In genomic region chr8:45973988-45974505, GRCm38 (mm10) we compare ENCODE assay signal across 8 mouse cellular contexts. TPM values are rescaled to one million over a fixed set of nuclear protein-coding genes. Genes with fewer than 3 reads are reported as not detected.
A peak's percentile ranks its signal among the peaks of the same experiment; 100 is the strongest.
DNase-seq lines count a peak whose midpoint lies in the region; ATAC-seq and TF ChIP-seq lines count a peak whose summit lies in the region.

No protein-coding gene starts in this region.

- peaks cover 6% of the 10 kb centered on the region; the same call in 1 of the 2 replicates for H3K4me1 ChIP-seq in liver, embryonic 11.5 days (replicated peaks; ENCODE audit: control insufficient read depth, insufficient read depth, low read length)
- peaks cover 9% of the 10 kb centered on the region for H3K4me1 ChIP-seq in liver, postnatal 0 days (ENCODE audit: insufficient read depth)
- peaks cover 12% of the 10 kb centered on the region for H3K4me1 ChIP-seq in embryonic facial prominence, embryonic 12.5 days
- peaks cover 14% of the 10 kb centered on the region for H3K4me1 ChIP-seq in hindbrain, embryonic 14.5 days (replicated peaks; ENCODE audit: control insufficient read depth, insufficient read depth, low read length)

- peak overlapping the region; percentile 85 for H3K4me2 ChIP-seq in liver, embryonic 11.5 days
- H3K4me2 ChIP-seq in liver, postnatal 0 days (ENCODE audit: low read depth, low read length) = no peak overlapping the region; the same call in 1 of the 2 replicates
- peak overlapping the region; percentile 53 for H3K4me2 ChIP-seq in embryonic facial prominence, embryonic 12.5 days (replicated peaks)
- H3K4me2 ChIP-seq in hindbrain, embryonic 14.5 days (replicated peaks) = peak overlapping the region; percentile 66
- H3K4me2 ChIP-seq in myocyte (ENCODE audit: low read depth) = peak overlapping the region; percentile 99

- ATAC-seq in liver, embryonic 11.5 days (replicated peaks; ENCODE audit: low FRiP score) = no peak
- ATAC-seq in liver, postnatal 0 days = no peak
- ATAC-seq in embryonic facial prominence, embryonic 12.5 days (ENCODE audit: insufficient number of reproducible peaks, insufficient read depth, low FRiP score, low TSS enrichment) = no peak
- no peak for ATAC-seq in hindbrain, embryonic 14.5 days (ENCODE audit: low FRiP score)

- no peak overlapping the region for H3ac ChIP-seq in myocyte (ENCODE audit: control insufficient read depth, insufficient read length)

- no peak overlapping the region for H3K27ac ChIP-seq in liver, embryonic 11.5 days (ENCODE audit: low read depth, low read length)
- H3K27ac ChIP-seq in liver, postnatal 0 days (ENCODE audit: low read depth) = no peak overlapping the region
- no peak overlapping the region for H3K27ac ChIP-seq in embryonic facial prominence, embryonic 12.5 days
- no peak overlapping the region for H3K27ac ChIP-seq in hindbrain, embryonic 14.5 days

- no peak for TF ChIP-seq CTCF in liver, postnatal 0 days (IDR thresholded peaks at IDR 0.05; ENCODE audit: low read depth)

- peak overlapping the region; percentile 74; the same call in 1 of the 2 replicates for H3K4me3 ChIP-seq in liver, embryonic 11.5 days (ENCODE audit: low read depth, low read length)
- H3K4me3 ChIP-seq in liver, postnatal 0 days (ENCODE audit: low read depth, low read length) = no peak overlapping the region
- H3K4me3 ChIP-seq in embryonic facial prominence, embryonic 12.5 days = no peak overlapping the region
- H3K4me3 ChIP-seq in hindbrain, embryonic 14.5 days (replicated peaks; ENCODE audit: low read length) = no peak overlapping the region
- H3K4me3 ChIP-seq in myocyte = peak overlapping the region; percentile 71

- WGBS in liver, embryonic 11.5 days = 77% methylated on average over 8 of the region's 8 CpGs
- WGBS in liver, postnatal 0 days (ENCODE audit: insufficient replicate concordance) = 76% methylated on average over 8 of the region's 8 CpGs
- 85% methylated on average over 8 of the region's 8 CpGs for WGBS in embryonic facial prominence, embryonic 12.5 days
- WGBS in hindbrain, embryonic 14.5 days = 78% methylated on average over 8 of the region's 8 CpGs

- H3K79me2 ChIP-seq in myocyte (ENCODE audit: control insufficient read depth, insufficient read depth) = peaks cover 16% of the 10 kb centered on the region

- no peaks in the 10 kb centered on the region for H3K27me3 ChIP-seq in liver, embryonic 11.5 days (replicated peaks; ENCODE audit: control insufficient read depth, insufficient read depth, low read length)
- H3K27me3 ChIP-seq in liver, postnatal 0 days (ENCODE audit: insufficient read depth, low read length) = no peaks in the 10 kb centered on the region
- no peaks in the 10 kb centered on the region for H3K27me3 ChIP-seq in embryonic facial prominence, embryonic 12.5 days
- H3K27me3 ChIP-seq in hindbrain, embryonic 14.5 days (ENCODE audit: control insufficient read depth, insufficient read depth, low read length) = no peaks in the 10 kb centered on the region
- no peaks in the 10 kb centered on the region for H3K27me3 ChIP-seq in myocyte (ENCODE audit: control insufficient read depth, insufficient read depth, insufficient read length)

- TF ChIP-seq POLR2A in myocyte (IDR thresholded peaks at IDR 0.05; ENCODE audit: insufficient read length, low read depth) = no peak

- peak overlapping the region; percentile 78; the same call in 1 of the 2 replicates for H3K9ac ChIP-seq in liver, embryonic 11.5 days (ENCODE audit: low read depth, low read length)
- H3K9ac ChIP-seq in liver, postnatal 0 days (replicated peaks) = no peak overlapping the region
- 0 out of 2 replicates have a peak overlapping the region, but pooled peaks have one; percentile 58 for H3K9ac ChIP-seq in embryonic facial prominence, embryonic 12.5 days
- no peak overlapping the region for H3K9ac ChIP-seq in hindbrain, embryonic 14.5 days

- no peaks in the 10 kb centered on the region for H3K9me3 ChIP-seq in liver, embryonic 11.5 days (ENCODE audit: control insufficient read depth, low read length)
- no peaks in the 10 kb centered on the region for H3K9me3 ChIP-seq in liver, postnatal 0 days (ENCODE audit: low read length)
- H3K9me3 ChIP-seq in embryonic facial prominence, embryonic 12.5 days = peaks cover 4% of the 10 kb centered on the region
- H3K9me3 ChIP-seq in hindbrain, embryonic 14.5 days (ENCODE audit: control insufficient read depth, low read length) = peaks cover 11% of the 10 kb centered on the region; the same call in 1 of the 2 replicates

- DNase-seq in liver, embryonic 11.5 days (ENCODE audit: low spot score) = no peak
- no peak for DNase-seq in liver, postnatal 0 days
- no peak for DNase-seq in hindbrain, embryonic 14.5 days (ENCODE audit: low spot score)
- no peak for DNase-seq in thymus, adult 18-20 months
- no peak for DNase-seq in testis, postnatal 10 days (ENCODE audit: low spot score)
- DNase-seq in cerebellum, postnatal 4 days (ENCODE audit: low spot score in 2 of 2) = no peak

- peaks cover 10% of the 10 kb centered on the region for H3K36me3 ChIP-seq in liver, embryonic 11.5 days (ENCODE audit: control insufficient read depth, insufficient read depth, low read length)
- H3K36me3 ChIP-seq in liver, postnatal 0 days (replicated peaks; ENCODE audit: insufficient read depth, low read length) = peaks cover 9% of the 10 kb centered on the region; the same call in 1 of the 2 replicates
- peaks cover 5% of the 10 kb centered on the region; the same call in 1 of the 2 replicates for H3K36me3 ChIP-seq in embryonic facial prominence, embryonic 12.5 days
- no peaks in the 10 kb centered on the region; the same call in 1 of the 2 replicates for H3K36me3 ChIP-seq in hindbrain, embryonic 14.5 days (replicated peaks; ENCODE audit: control insufficient read depth, insufficient read depth)
- H3K36me3 ChIP-seq in myocyte (ENCODE audit: control insufficient read depth, insufficient read depth) = no peaks in the 10 kb centered on the region

- no peak for TF ChIP-seq EP300 in liver, postnatal 0 days (IDR thresholded peaks at IDR 0.05; ENCODE audit: low read depth)

TF ChIP-seq in myocyte, 11 proteins besides CTCF, POLR2A, EP300 and RAD21:
- TF ChIP-seq TCF3 (IDR thresholded peaks at IDR 0.05; ENCODE audit: insufficient read length, low read depth) = no peak
- no peak for TF ChIP-seq CEBPB (IDR thresholded peaks at IDR 0.05; ENCODE audit: insufficient read depth, poor library complexity, severe bottlenecking)
- TF ChIP-seq MAX (IDR thresholded peaks at IDR 0.05; ENCODE audit: low read depth) = no peak
- no peak for TF ChIP-seq MYOG (IDR thresholded peaks at IDR 0.05; ENCODE audit: control insufficient read depth in 1 of 3, insufficient read depth in 1 of 3, insufficient read length in 2 of 3, low read depth in 2 of 3)
- TF ChIP-seq SRF (IDR thresholded peaks at IDR 0.05; ENCODE audit: control insufficient read depth, insufficient read length, low read depth) = no peak
- TF ChIP-seq TCF12 (IDR thresholded peaks at IDR 0.05; ENCODE audit: insufficient read depth, poor library complexity, severe bottlenecking) = no peak

RNA-seq across cellular contexts. Expression of gene 1700029J07Rik, which starts 1.0 kb away (rescaled TPM):
- 2.0 and 2.2 TPM in 2 replicates for polyA plus RNA-seq in liver, embryonic 11.5 days (2014; fragmentation: Nextera tagmentation; extraction: Ambion mirVana)
- 0.50 and 0.62 TPM in 2 replicates for polyA plus RNA-seq in liver, postnatal 0 days (2015; fragmentation: Nextera tagmentation; extraction: Ambion mirVana)
- polyA plus RNA-seq in embryonic facial prominence, embryonic 12.5 days (2016; fragmentation: Nextera tagmentation; extraction: Ambion mirVana) = 4.5 and 5.4 TPM in 2 replicates
- 4.6 and 4.7 TPM in 2 replicates for polyA plus RNA-seq in hindbrain, embryonic 14.5 days (2014; fragmentation: Nextera tagmentation; extraction: Ambion mirVana)
- polyA plus RNA-seq in myocyte (2012; fragmentation: generic; extraction: Trizol) = 0.26 TPM

RNA-seq across cellular contexts. Expression of gene Ufsp2, which starts 1.3 kb away (rescaled TPM):
- polyA plus RNA-seq in liver, embryonic 11.5 days (2014; fragmentation: Nextera tagmentation; extraction: Ambion mirVana) = 67.1 and 71.1 TPM in 2 replicates
- 49.5 and 50.2 TPM in 2 replicates for polyA plus RNA-seq in liver, postnatal 0 days (2015; fragmentation: Nextera tagmentation; extraction: Ambion mirVana)
- 75.2 and 76.5 TPM in 2 replicates for polyA plus RNA-seq in embryonic facial prominence, embryonic 12.5 days (2016; fragmentation: Nextera tagmentation; extraction: Ambion mirVana)
- polyA plus RNA-seq in hindbrain, embryonic 14.5 days (2014; fragmentation: Nextera tagmentation; extraction: Ambion mirVana) = 56.5 and 63.8 TPM in 2 replicates
- polyA plus RNA-seq in myocyte (2012; fragmentation: generic; extraction: Trizol) = 17.9 TPM

RNA-seq across cellular contexts. Expression of gene Lrp2bp, which starts 25.1 kb away (rescaled TPM):
- 0.29 and 0.40 TPM in 2 replicates for polyA plus RNA-seq in liver, embryonic 11.5 days (2014; fragmentation: Nextera tagmentation; extraction: Ambion mirVana)
- polyA plus RNA-seq in liver, postnatal 0 days (2015; fragmentation: Nextera tagmentation; extraction: Ambion mirVana) = not detected in 2 replicates
- polyA plus RNA-seq in embryonic facial prominence, embryonic 12.5 days (2016; fragmentation: Nextera tagmentation; extraction: Ambion mirVana) = 0.29 and 0.31 TPM in 2 replicates
- polyA plus RNA-seq in hindbrain, embryonic 14.5 days (2014; fragmentation: Nextera tagmentation; extraction: Ambion mirVana) = 0.56 and 0.70 TPM in 2 replicates
- polyA plus RNA-seq in myocyte (2012; fragmentation: generic; extraction: Trizol) = 0.08 TPM

RNA-seq across cellular contexts. Expression of gene Ankrd37, which starts 31.5 kb away (rescaled TPM):
- 17.6 and 19.9 TPM in 2 replicates for polyA plus RNA-seq in liver, embryonic 11.5 days (2014; fragmentation: Nextera tagmentation; extraction: Ambion mirVana)
- 3.0 and 9.1 TPM in 2 replicates for polyA plus RNA-seq in liver, postnatal 0 days (2015; fragmentation: Nextera tagmentation; extraction: Ambion mirVana)
- polyA plus RNA-seq in embryonic facial prominence, embryonic 12.5 days (2016; fragmentation: Nextera tagmentation; extraction: Ambion mirVana) = 19.4 and 20.0 TPM in 2 replicates
- polyA plus RNA-seq in hindbrain, embryonic 14.5 days (2014; fragmentation: Nextera tagmentation; extraction: Ambion mirVana) = 30.1 and 31.7 TPM in 2 replicates
- 5.5 TPM for polyA plus RNA-seq in myocyte (2012; fragmentation: generic; extraction: Trizol)

RNA-seq across cellular contexts. Expression of gene Ccdc110, which starts 39.6 kb away (rescaled TPM):
- polyA plus RNA-seq in liver, embryonic 11.5 days (2014; fragmentation: Nextera tagmentation; extraction: Ambion mirVana) = not detected in 2 replicates
- not detected in 2 replicates for polyA plus RNA-seq in liver, postnatal 0 days (2015; fragmentation: Nextera tagmentation; extraction: Ambion mirVana)
- 0.14 and 0.19 TPM in 2 replicates for polyA plus RNA-seq in embryonic facial prominence, embryonic 12.5 days (2016; fragmentation: Nextera tagmentation; extraction: Ambion mirVana)
- 0.23 TPM in 1 of 2 replicates, not detected in the other for polyA plus RNA-seq in hindbrain, embryonic 14.5 days (2014; fragmentation: Nextera tagmentation; extraction: Ambion mirVana)
- polyA plus RNA-seq in myocyte (2012; fragmentation: generic; extraction: Trizol) = not detected

Comparison
In these comparisons a context has a peak if more than half of its experiments do, and no peak if none do; other contexts are left out.
1. H3K4me3 ChIP-seq: peak in liver, embryonic 11.5 days (single experiment) and myocyte (single experiment); none in liver, postnatal 0 days (single experiment), embryonic facial prominence, embryonic 12.5 days (single experiment) and hindbrain, embryonic 14.5 days (single experiment).
2. H3K9ac ChIP-seq: peak in liver, embryonic 11.5 days (single experiment) and embryonic facial prominence, embryonic 12.5 days (single experiment); none in liver, postnatal 0 days (single experiment) and hindbrain, embryonic 14.5 days (single experiment).